Mouse (Mus musculus) myocyte (in vitro differentiated cells): ENCODE results near the gene Acap1.

ENCODE experiments used
- CEBPB ChIP-seq: IDR thresholded peaks from 2 replicates; pipeline ENCODE4 v1.6.1; 2011; ENCODE audit warnings: mild to moderate bottlenecking, moderate library complexity; ENCODE audit not compliant: poor library complexity, insufficient read depth, severe bottlenecking
- E2F4 ChIP-seq: IDR thresholded peaks from one replicate; pipeline ENCODE4 v1.6.1; 2011; ENCODE audit warnings: mild to moderate bottlenecking, control low read depth, moderate library complexity; ENCODE audit not compliant: insufficient read depth
- MAX ChIP-seq: IDR thresholded peaks from one replicate; pipeline ENCODE4 v1.6.1; 2011; ENCODE audit warnings: low read depth, mild to moderate bottlenecking, control low read depth
- MYOD1 ChIP-seq, 3 experiments: IDR thresholded peaks; one replicate each; pipeline ENCODE4 v1.6.1; 2011; ENCODE audit warnings: control low read depth in 2 of 3, low read depth in 2 of 3, mild to moderate bottlenecking in 2 of 3, moderate library complexity in 1 of 3; ENCODE audit not compliant: insufficient read length in 2 of 3, control insufficient read depth in 1 of 3
- MYOG ChIP-seq, 3 experiments: IDR thresholded peaks; one replicate each; pipeline ENCODE4 v1.6.1; 2011; ENCODE audit warnings: control low read depth in 2 of 3, low read depth in 2 of 3, mild to moderate bottlenecking in 2 of 3; ENCODE audit not compliant: insufficient read length in 2 of 3, control insufficient read depth in 1 of 3, insufficient read depth in 1 of 3
- POLR2A ChIP-seq: IDR thresholded peaks from one replicate; pipeline ENCODE4 v1.6.1; 2011; ENCODE audit warnings: low read depth, mild to moderate bottlenecking, control low read depth, moderate library complexity; ENCODE audit not compliant: insufficient read length
- POLR2AphosphoS2 ChIP-seq: IDR thresholded peaks from one replicate; pipeline ENCODE4 v1.6.1; 2011; ENCODE audit warnings: low read depth, control low read depth; ENCODE audit not compliant: insufficient read length
- REST ChIP-seq: IDR thresholded peaks from one replicate; pipeline ENCODE4 v1.6.1; 2011; ENCODE audit warnings: mild to moderate bottlenecking, control low read depth, moderate library complexity; ENCODE audit not compliant: insufficient read depth, insufficient read length
- SRF ChIP-seq: IDR thresholded peaks from one replicate; pipeline ENCODE4 v1.6.1; 2011; ENCODE audit warnings: low read depth; ENCODE audit not compliant: control insufficient read depth, insufficient read length
- TCF12 ChIP-seq: IDR thresholded peaks from one replicate; pipeline ENCODE4 v1.6.1; 2011; ENCODE audit warnings: mild to moderate bottlenecking, control low read depth; ENCODE audit not compliant: poor library complexity, insufficient read depth, severe bottlenecking
- USF1 ChIP-seq: IDR thresholded peaks from one replicate; pipeline ENCODE4 v1.6.1; 2011; ENCODE audit warnings: low read depth, mild to moderate bottlenecking, control low read depth, moderate library complexity

DNA sequence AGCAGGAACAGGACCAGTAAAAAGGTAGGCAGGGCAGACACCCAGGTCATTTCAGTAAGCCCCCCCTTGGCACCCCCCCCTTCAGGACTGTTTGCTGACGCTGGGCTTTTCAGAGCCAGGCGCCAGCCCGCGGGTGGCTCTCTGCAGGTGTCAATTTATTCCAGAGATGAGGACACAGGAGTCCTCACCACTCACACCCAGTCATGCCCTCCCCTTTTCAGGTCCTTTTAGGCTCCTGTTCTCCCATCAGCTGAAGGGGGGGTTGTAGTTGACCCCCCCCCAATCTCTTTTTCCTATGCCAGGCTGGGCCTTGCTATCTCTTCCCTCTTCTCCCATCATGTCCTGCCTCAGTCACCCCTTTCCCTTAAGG is 59.4 kb downstream of the Acap1 start:
- TF ChIP-seq POLR2A: no peak
- no peak for TF ChIP-seq E2F4
- no peak for TF ChIP-seq USF1
- no peak for TF ChIP-seq CEBPB
- no peak for TF ChIP-seq MYOG (IDR thresholded peaks at IDR 0.05; ENCODE audit: control insufficient read depth in 1 of 3, insufficient read depth in 1 of 3, insufficient read length in 2 of 3, low read depth in 2 of 3)
- TF ChIP-seq REST: no peak
- no peak for TF ChIP-seq MYOD1 (IDR thresholded peaks at IDR 0.05; ENCODE audit: control insufficient read depth in 1 of 3, insufficient read length in 2 of 3, low read depth in 2 of 3)
- TF ChIP-seq SRF: no peak
- no peak for TF ChIP-seq POLR2AphosphoS2
- no peak for TF ChIP-seq TCF12
- no peak for TF ChIP-seq MAX
